In the genomic region with DNA sequence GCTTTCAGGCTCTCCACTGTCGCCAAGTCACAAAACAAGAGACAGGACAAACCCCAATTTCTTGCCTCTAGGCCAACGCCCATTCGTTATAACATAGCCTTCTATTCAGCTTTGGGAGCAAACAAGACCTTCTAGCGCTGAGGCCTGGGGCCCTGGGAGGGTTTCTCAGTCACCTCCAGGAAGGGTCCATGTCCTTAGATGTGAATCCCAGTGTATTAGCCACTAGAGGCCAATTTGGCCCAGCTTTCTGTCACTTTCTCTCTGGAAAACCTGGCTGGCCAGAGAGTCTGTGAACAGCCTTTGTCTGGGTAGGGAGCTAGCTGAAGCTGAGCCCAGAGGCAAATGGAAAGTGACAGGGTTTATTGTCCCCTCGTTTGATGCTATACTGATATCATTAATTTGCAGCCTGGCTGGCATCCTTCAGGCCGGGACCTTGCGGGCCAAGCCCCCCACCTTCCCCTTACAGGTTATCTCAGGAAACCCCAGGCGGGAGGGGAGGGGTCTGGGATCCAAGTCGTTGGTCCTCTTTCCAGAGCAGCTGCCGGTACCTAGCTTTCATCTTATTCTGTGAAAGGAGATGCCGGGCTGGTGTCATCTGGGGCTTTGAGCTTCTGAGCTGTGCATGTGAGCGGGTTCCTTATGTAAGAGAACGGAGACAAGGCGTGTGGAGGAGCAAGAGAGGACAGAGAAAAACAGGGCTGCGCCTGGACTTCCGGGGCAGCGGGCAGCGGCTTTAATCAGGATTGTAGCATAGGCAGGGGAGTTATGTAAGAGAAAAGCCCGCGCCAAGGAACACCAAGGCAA, we compare ENCODE assay signal across 8 mouse cellular contexts. TPM values are rescaled to one million over a fixed set of nuclear protein-coding genes. Genes with fewer than 3 reads are reported as not detected.
A peak's percentile ranks its signal among the peaks of the same experiment; 100 is the strongest.
DNase-seq lines count a peak whose midpoint lies in the region; ATAC-seq and TF ChIP-seq lines count a peak whose summit lies in the region.

No protein-coding gene starts in this region.

- H3K4me2 ChIP-seq in lung, embryonic 14.5 days, result peak overlapping the region; percentile 16; the same call in 1 of the 2 replicates
- peak overlapping the region; percentile 26; the same call in 1 of the 2 replicates for H3K4me2 ChIP-seq in hindbrain, embryonic 11.5 days (replicated peaks; ENCODE audit: low read depth, low read length)
- H3K4me2 ChIP-seq in midbrain, embryonic 12.5 days (replicated peaks), result peak overlapping the region; percentile 26

- peaks cover 3% of the 10 kb centered on the region; the same call in 1 of the 2 replicates for H3K4me1 ChIP-seq in lung, embryonic 14.5 days (ENCODE audit: insufficient read depth)
- peaks cover 47% of the 10 kb centered on the region for H3K4me1 ChIP-seq in embryonic facial prominence, embryonic 10.5 days
- H3K4me1 ChIP-seq in hindbrain, embryonic 11.5 days (replicated peaks; ENCODE audit: control insufficient read depth, insufficient read depth, low read length), result peaks cover 3% of the 10 kb centered on the region
- H3K4me1 ChIP-seq in midbrain, embryonic 12.5 days, result peaks cover 46% of the 10 kb centered on the region

- DNase-seq in lung, embryonic 14.5 days, result peak; percentile 49
- no peak for DNase-seq in lung, postnatal 4 days
- peak; percentile 42 for DNase-seq in embryonic facial prominence, embryonic 10.5 days (ENCODE audit: low spot score)
- peak; percentile 53 for DNase-seq in hindbrain, embryonic 11.5 days (ENCODE audit: low spot score)
- DNase-seq in layer of hippocampus, adult 9-11 months, result peak; percentile 57
- DNase-seq in thymus, postnatal 0 days (ENCODE audit: low spot score), result no peak
- DNase-seq in thymus, postnatal 25 days, result no peak

- H3K27me3 ChIP-seq in lung, embryonic 14.5 days (ENCODE audit: insufficient read depth, low read length), result peaks cover 28% of the 10 kb centered on the region
- H3K27me3 ChIP-seq in embryonic facial prominence, embryonic 10.5 days (replicated peaks; ENCODE audit: low read depth, poor library complexity, severe bottlenecking), result peaks cover 84% of the 10 kb centered on the region
- peaks cover 4% of the 10 kb centered on the region for H3K27me3 ChIP-seq in hindbrain, embryonic 11.5 days (ENCODE audit: control insufficient read depth, insufficient read depth, low read length)
- peaks cover 16% of the 10 kb centered on the region for H3K27me3 ChIP-seq in midbrain, embryonic 12.5 days

- no peak overlapping the region for H3K9ac ChIP-seq in lung, embryonic 14.5 days
- peak overlapping the region; percentile 60 for H3K9ac ChIP-seq in hindbrain, embryonic 11.5 days (ENCODE audit: low read depth, low read length)
- H3K9ac ChIP-seq in midbrain, embryonic 12.5 days (replicated peaks), result peak overlapping the region; percentile 41

- no peak for ATAC-seq in lung, embryonic 14.5 days (ENCODE audit: insufficient read depth)
- peak; percentile 40 for ATAC-seq in hindbrain, embryonic 11.5 days (ENCODE audit: low FRiP score)
- ATAC-seq in midbrain, embryonic 12.5 days (ENCODE audit: low FRiP score, low read depth), result peak; percentile 20; the same call in 1 of the 2 replicates

- H3K4me3 ChIP-seq in lung, embryonic 14.5 days (ENCODE audit: low read depth, low read length), result no peak overlapping the region
- H3K4me3 ChIP-seq in embryonic facial prominence, embryonic 10.5 days, result peak overlapping the region; percentile 42
- no peak overlapping the region for H3K4me3 ChIP-seq in hindbrain, embryonic 11.5 days (ENCODE audit: low read depth, low read length)
- H3K4me3 ChIP-seq in midbrain, embryonic 12.5 days, result no peak overlapping the region

- no peaks in the 10 kb centered on the region for H3K36me3 ChIP-seq in lung, embryonic 14.5 days (ENCODE audit: insufficient read depth)
- H3K36me3 ChIP-seq in embryonic facial prominence, embryonic 10.5 days (replicated peaks), result no peaks in the 10 kb centered on the region
- H3K36me3 ChIP-seq in hindbrain, embryonic 11.5 days (ENCODE audit: control insufficient read depth, insufficient read depth, low read length), result no peaks in the 10 kb centered on the region
- H3K36me3 ChIP-seq in midbrain, embryonic 12.5 days, result no peaks in the 10 kb centered on the region

- no peak overlapping the region for H3K27ac ChIP-seq in lung, embryonic 14.5 days (ENCODE audit: low read depth)
- H3K27ac ChIP-seq in embryonic facial prominence, embryonic 10.5 days (replicated peaks), result peak overlapping the region; percentile 77
- H3K27ac ChIP-seq in hindbrain, embryonic 11.5 days (ENCODE audit: low read depth, low read length), result peak overlapping the region; percentile 88
- H3K27ac ChIP-seq in midbrain, embryonic 12.5 days (replicated peaks), result peak overlapping the region; percentile 94

- 23% methylated on average over 20 of the region's 20 CpGs for WGBS in lung, embryonic 14.5 days
- 13% methylated on average over 20 of the region's 20 CpGs for WGBS in embryonic facial prominence, embryonic 10.5 days
- WGBS in hindbrain, embryonic 11.5 days, result 22% methylated on average over 20 of the region's 20 CpGs
- WGBS in midbrain, embryonic 12.5 days, result 11% methylated on average over 20 of the region's 20 CpGs

- no peaks in the 10 kb centered on the region for H3K9me3 ChIP-seq in lung, embryonic 14.5 days (ENCODE audit: low read depth, low read length)
- no peaks in the 10 kb centered on the region for H3K9me3 ChIP-seq in embryonic facial prominence, embryonic 10.5 days
- no peaks in the 10 kb centered on the region for H3K9me3 ChIP-seq in hindbrain, embryonic 11.5 days (ENCODE audit: control insufficient read depth, low read length)
- H3K9me3 ChIP-seq in midbrain, embryonic 12.5 days, result no peaks in the 10 kb centered on the region

- no peak for TF ChIP-seq CTCF in lung, embryonic 14.5 days (IDR thresholded peaks at IDR 0.05; ENCODE audit: low read depth)

RNA-seq across cellular contexts. Expression of gene Stmn1, which starts 17.5 kb away (rescaled TPM):
- 1,723 and 1,772 TPM in 2 replicates for polyA plus RNA-seq in lung, embryonic 14.5 days (2014; fragmentation: Nextera tagmentation; extraction: Ambion mirVana)
- polyA plus RNA-seq in embryonic facial prominence, embryonic 10.5 days (2016; fragmentation: Nextera tagmentation; extraction: Ambion mirVana), result 2,394 and 2,556 TPM in 2 replicates
- 4,486 and 4,492 TPM in 2 replicates for polyA plus RNA-seq in hindbrain, embryonic 11.5 days (2014; fragmentation: Nextera tagmentation; extraction: Ambion mirVana)
- 4,918 and 5,057 TPM in 2 replicates for polyA plus RNA-seq in midbrain, embryonic 12.5 days (2016; fragmentation: Nextera tagmentation; extraction: Ambion mirVana)
- 1,989 and 2,008 TPM in 2 replicates for polyA plus RNA-seq in thymus, postnatal 0 days (2015; fragmentation: Nextera tagmentation; extraction: Ambion mirVana)

RNA-seq across cellular contexts. Expression of gene Paqr7, which starts 45.9 kb away (rescaled TPM):
- 1.1 TPM in 2 replicates for polyA plus RNA-seq in lung, embryonic 14.5 days (2014; fragmentation: Nextera tagmentation; extraction: Ambion mirVana)
- 1.2 and 2.1 TPM in 2 replicates for polyA plus RNA-seq in embryonic facial prominence, embryonic 10.5 days (2016; fragmentation: Nextera tagmentation; extraction: Ambion mirVana)
- polyA plus RNA-seq in hindbrain, embryonic 11.5 days (2014; fragmentation: Nextera tagmentation; extraction: Ambion mirVana), result 1.7 and 2.5 TPM in 2 replicates
- polyA plus RNA-seq in midbrain, embryonic 12.5 days (2016; fragmentation: Nextera tagmentation; extraction: Ambion mirVana), result 4.8 and 6.4 TPM in 2 replicates
- polyA plus RNA-seq in thymus, postnatal 0 days (2015; fragmentation: Nextera tagmentation; extraction: Ambion mirVana), result 8.1 TPM in 2 replicates

RNA-seq across cellular contexts. Expression of gene Pafah2, which starts 54.5 kb away (rescaled TPM):
- polyA plus RNA-seq in lung, embryonic 14.5 days (2014; fragmentation: Nextera tagmentation; extraction: Ambion mirVana), result 10.5 and 12.2 TPM in 2 replicates
- polyA plus RNA-seq in embryonic facial prominence, embryonic 10.5 days (2016; fragmentation: Nextera tagmentation; extraction: Ambion mirVana), result 7.0 and 8.3 TPM in 2 replicates
- 7.9 and 10.2 TPM in 2 replicates for polyA plus RNA-seq in hindbrain, embryonic 11.5 days (2014; fragmentation: Nextera tagmentation; extraction: Ambion mirVana)
- polyA plus RNA-seq in midbrain, embryonic 12.5 days (2016; fragmentation: Nextera tagmentation; extraction: Ambion mirVana), result 7.2 and 9.2 TPM in 2 replicates
- polyA plus RNA-seq in thymus, postnatal 0 days (2015; fragmentation: Nextera tagmentation; extraction: Ambion mirVana), result 4.6 and 5.3 TPM in 2 replicates

Comparison
In these comparisons a context has a peak if more than half of its experiments do, and no peak if none do; other contexts are left out.
1. DNase-seq: peak in lung, embryonic 14.5 days (single experiment), embryonic facial prominence, embryonic 10.5 days (single experiment), hindbrain, embryonic 11.5 days (single experiment) and layer of hippocampus, adult 9-11 months (single experiment); none in lung, postnatal 4 days (0 of 2), thymus, postnatal 0 days (single experiment) and thymus, postnatal 25 days (single experiment).
2. Peak in every context shown above with its lines, with median percentiles within 50 percentile points of each other: H3K4me2 ChIP-seq.